Mouse (Mus musculus): ENCODE measurements at regions not wholly inside any gene's neighbourhood (a gene's known extent, or its start where the extent isn't known, plus 50 kb on each side); places are given as distances from the start of the nearest gene placed in this dataset.

- Histone ChIP-seq H3K4me1 (ENCODE audit: control insufficient read depth, insufficient read depth, low read length) (no peaks in the 10 kb centered on the region), H3K27me3 (ENCODE audit: control insufficient read depth, insufficient read depth, low read length) (0 out of 2 replicates have a peak, but pooled peaks cover 2% of the 10 kb centered on the region), H3K79me2 (ENCODE audit: control insufficient read depth, insufficient read depth, low read length) (no peaks in the 10 kb centered on the region), H3K4me3 (ENCODE audit: insufficient read depth, low read depth, low read length) (no peak overlapping the region), H3K27ac (replicated peaks; ENCODE audit: insufficient read depth, low read depth, low read length) (no peak overlapping the region), H3K36me3 (ENCODE audit: control insufficient read depth, insufficient read depth, low read length) (no peaks in the 10 kb centered on the region), H3K9ac (ENCODE audit: low read depth, low read length) (no peak overlapping the region)
- 48% methylated on average over 10 of the region's 10 CpGs for WGBS
- TF ChIP-seq CTCF (IDR thresholded peaks at IDR 0.05; ENCODE audit: low read depth, low read length), result no peak
- TF ChIP-seq POLR2A (IDR thresholded peaks at IDR 0.05; ENCODE audit: extremely low read depth, insufficient read depth, low read length), result no peak
- no peak for DNase-seq (ENCODE audit: extremely low read depth, low read depth, low spot score)
These were observed 134.4 kb upstream of the Kiz start for GRCm38 (mm10) chr2:146721184-146721715.

GRCm38 (mm10) chr2:146722351-146723025 is 133.2 kb upstream of the Kiz start:
- Histone ChIP-seq H3K4me3 (ENCODE audit: insufficient read depth, low read depth, low read length) (no peak overlapping the region), H3K36me3 (ENCODE audit: control insufficient read depth, insufficient read depth, low read length) (no peaks in the 10 kb centered on the region), H3K4me1 (ENCODE audit: control insufficient read depth, insufficient read depth, low read length) (no peaks in the 10 kb centered on the region), H3K9ac (ENCODE audit: low read depth, low read length) (no peak overlapping the region), H3K79me2 (ENCODE audit: control insufficient read depth, insufficient read depth, low read length) (no peaks in the 10 kb centered on the region), H3K27me3 (ENCODE audit: control insufficient read depth, insufficient read depth, low read length) (0 out of 2 replicates have a peak, but pooled peaks cover 2% of the 10 kb centered on the region), H3K27ac (replicated peaks; ENCODE audit: insufficient read depth, low read depth, low read length) (no peak overlapping the region)
- DNase-seq (ENCODE audit: extremely low read depth, low read depth, low spot score), result no peak
- WGBS, result 72% methylated on average over 8 of the region's 8 CpGs
- no peak for TF ChIP-seq POLR2A (IDR thresholded peaks at IDR 0.05; ENCODE audit: extremely low read depth, insufficient read depth, low read length)

- Histone ChIP-seq H3K4me3 (ENCODE audit: insufficient read depth, low read depth, low read length) (no peak overlapping the region), H3K79me2 (ENCODE audit: control insufficient read depth, insufficient read depth, low read length) (no peaks in the 10 kb centered on the region), H3K4me1 (ENCODE audit: control insufficient read depth, insufficient read depth, low read length) (no peaks in the 10 kb centered on the region), H3K27ac (replicated peaks; ENCODE audit: insufficient read depth, low read depth, low read length) (no peak overlapping the region), H3K9ac (ENCODE audit: low read depth, low read length) (no peak overlapping the region), H3K27me3 (ENCODE audit: control insufficient read depth, insufficient read depth, low read length) (0 out of 2 replicates have a peak, but pooled peaks cover 2% of the 10 kb centered on the region), H3K36me3 (ENCODE audit: control insufficient read depth, insufficient read depth, low read length) (no peaks in the 10 kb centered on the region)
- DNase-seq (ENCODE audit: extremely low read depth, low read depth, low spot score), result no peak
- no peak for TF ChIP-seq CTCF (IDR thresholded peaks at IDR 0.05; ENCODE audit: low read depth, low read length)
- no peak for TF ChIP-seq POLR2A (IDR thresholded peaks at IDR 0.05; ENCODE audit: extremely low read depth, insufficient read depth, low read length)
- WGBS, result 80% methylated on average over 9 of the region's 9 CpGs
These were observed 132.5 kb upstream of the Kiz start for GRCm38 (mm10) chr2:146723172-146723571.

GRCm38 (mm10) chr2:146723671-146724070 is 132.0 kb upstream of the Kiz start:
- H3K4me1 ChIP-seq (ENCODE audit: control insufficient read depth, insufficient read depth, low read length), result no peaks in the 10 kb centered on the region
- TF ChIP-seq CTCF (IDR thresholded peaks at IDR 0.05; ENCODE audit: low read depth, low read length) (no peak), POLR2A (IDR thresholded peaks at IDR 0.05; ENCODE audit: extremely low read depth, insufficient read depth, low read length) (no peak)
- H3K27ac ChIP-seq (replicated peaks; ENCODE audit: insufficient read depth, low read depth, low read length), result no peak overlapping the region
- no peaks in the 10 kb centered on the region for H3K36me3 ChIP-seq (ENCODE audit: control insufficient read depth, insufficient read depth, low read length)
- 0 out of 2 replicates have a peak, but pooled peaks cover 2% of the 10 kb centered on the region for H3K27me3 ChIP-seq (ENCODE audit: control insufficient read depth, insufficient read depth, low read length)
- H3K4me3 ChIP-seq (ENCODE audit: insufficient read depth, low read depth, low read length), result no peak overlapping the region
- WGBS, result 84% methylated on average over 4 of the region's 4 CpGs
- no peak for DNase-seq (ENCODE audit: extremely low read depth, low read depth, low spot score)
- H3K9ac ChIP-seq (ENCODE audit: low read depth, low read length), result no peak overlapping the region
- no peaks in the 10 kb centered on the region for H3K79me2 ChIP-seq (ENCODE audit: control insufficient read depth, insufficient read depth, low read length)

GRCm38 (mm10) chr2:146724142-146724679 is 131.5 kb upstream of the Kiz start:
- Histone ChIP-seq H3K79me2 (ENCODE audit: control insufficient read depth, insufficient read depth, low read length) (no peaks in the 10 kb centered on the region), H3K27ac (replicated peaks; ENCODE audit: insufficient read depth, low read depth, low read length) (no peak overlapping the region), H3K9ac (ENCODE audit: low read depth, low read length) (no peak overlapping the region), H3K27me3 (ENCODE audit: control insufficient read depth, insufficient read depth, low read length) (0 out of 2 replicates have a peak, but pooled peaks cover 2% of the 10 kb centered on the region), H3K4me3 (ENCODE audit: insufficient read depth, low read depth, low read length) (no peak overlapping the region), H3K4me1 (ENCODE audit: control insufficient read depth, insufficient read depth, low read length) (no peaks in the 10 kb centered on the region), H3K36me3 (ENCODE audit: control insufficient read depth, insufficient read depth, low read length) (no peaks in the 10 kb centered on the region)
- no peak for TF ChIP-seq POLR2A (IDR thresholded peaks at IDR 0.05; ENCODE audit: extremely low read depth, insufficient read depth, low read length)
- TF ChIP-seq CTCF (IDR thresholded peaks at IDR 0.05; ENCODE audit: low read depth, low read length), result no peak
- 42% methylated on average over 10 of the region's 10 CpGs for WGBS
- no peak for DNase-seq (ENCODE audit: extremely low read depth, low read depth, low spot score)
